Mouse (Mus musculus) kidney, adult 2 months (tissue): ENCODE results near the gene Nav3.

ENCODE experiments used
- CTCF ChIP-seq: fragments of 200-500 bp; conservative IDR thresholded peaks from 2 replicates; pipeline ENCODE4 v1.5.1; 2011; ENCODE audit warnings: low read depth, mild to moderate bottlenecking, control low read depth, low read length, moderate library complexity, mixed read lengths; ENCODE audit not compliant: insufficient read depth, insufficient read length
- POLR2A ChIP-seq: fragments of 200-500 bp; IDR thresholded peaks from one replicate; pipeline ENCODE4 v1.6.1; 2011; ENCODE audit warnings: low read depth, low read length, control low read depth

GRCm38 (mm10) chr10:110417003-110417402 is 39.0 kb downstream of the Nav3 start:
- TF ChIP-seq POLR2A = no peak
- TF ChIP-seq CTCF = no peak
